Mouse (Mus musculus): ENCODE data around the gene Kcnip2. TPM values are rescaled to one million over a fixed set of nuclear protein-coding genes. Genes with fewer than 3 reads are reported as not detected.

Kcnip2 gene
- polyA plus RNA-seq, 1 experiment from 2014 or later, result 3.9 TPM

DNA sequence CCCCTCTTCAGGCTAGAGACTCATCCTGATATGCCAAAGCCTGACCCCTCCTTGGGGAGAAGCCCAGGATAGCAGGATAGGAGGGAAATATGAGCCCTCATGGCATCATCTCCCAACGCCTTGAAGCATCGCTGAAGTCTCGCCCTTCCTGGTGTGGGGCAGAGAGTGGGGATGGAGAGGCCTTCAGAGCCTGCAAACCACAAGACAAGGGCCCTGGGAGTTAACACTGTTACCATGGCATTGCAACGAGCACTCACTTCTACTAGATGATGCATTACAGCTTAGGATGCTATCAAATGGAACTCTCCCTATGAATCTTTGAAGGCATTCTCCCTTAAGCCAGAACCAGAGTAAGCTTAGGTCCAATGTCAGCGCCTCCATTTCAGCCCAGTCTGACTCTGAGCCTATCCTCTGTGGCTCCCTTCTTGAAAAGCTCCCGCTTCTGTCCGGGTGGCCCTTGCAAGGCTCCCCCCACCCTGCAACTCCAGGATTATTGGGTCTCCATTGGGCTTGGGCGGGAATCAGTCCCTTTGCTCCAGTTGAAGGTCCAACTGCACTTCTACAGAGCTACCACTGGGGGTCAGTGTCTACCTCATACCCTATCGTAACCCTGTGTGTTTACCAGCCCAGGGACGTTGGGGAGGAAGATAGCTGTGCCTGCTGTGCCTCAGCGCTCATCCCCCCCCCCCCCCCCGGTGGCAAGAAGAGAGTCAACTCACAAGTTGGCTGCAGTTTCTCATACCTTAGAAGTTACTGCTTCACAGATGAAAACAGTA, 11.1 kb downstream of the Kcnip2 start:
- Histone ChIP-seq H3K36me3 (ENCODE audit: control insufficient read depth, insufficient read depth, low read length) (no peaks in the 10 kb centered on the region), H3K27ac (replicated peaks; ENCODE audit: low read depth, low read length) (no peak overlapping the region), H3K9me3 (ENCODE audit: control insufficient read depth, low read length) (no peaks in the 10 kb centered on the region), H3K4me3 (replicated peaks; ENCODE audit: low read depth, low read length) (no peak overlapping the region), H3K9ac (replicated peaks; ENCODE audit: low read length) (no peak overlapping the region), H3K27me3 (ENCODE audit: control insufficient read depth, insufficient read depth, low read length) (no peaks in the 10 kb centered on the region), H3K4me2 (ENCODE audit: low read length) (no peak overlapping the region), H3K4me1 (ENCODE audit: control insufficient read depth, insufficient read depth, low read length) (no peaks in the 10 kb centered on the region)
- peak; percentile 72 for DNase-seq
- no peak for ATAC-seq (ENCODE audit: low FRiP score, low TSS enrichment)
- WGBS, result 22% methylated on average over 12 of the region's 12 CpGs

GRCm38 (mm10) chr19:45803408-45803807, 12.5 kb downstream of the Kcnip2 start:
- Histone ChIP-seq H3K9me3 (ENCODE audit: control insufficient read depth, low read length) (no peaks in the 10 kb centered on the region), H3K36me3 (ENCODE audit: control insufficient read depth, insufficient read depth, low read length) (no peaks in the 10 kb centered on the region), H3K4me3 (replicated peaks; ENCODE audit: low read depth, low read length) (no peak overlapping the region), H3K9ac (replicated peaks; ENCODE audit: low read length) (no peak overlapping the region), H3K27me3 (ENCODE audit: control insufficient read depth, insufficient read depth, low read length) (no peaks in the 10 kb centered on the region), H3K4me2 (ENCODE audit: low read length) (no peak overlapping the region), H3K4me1 (ENCODE audit: control insufficient read depth, insufficient read depth, low read length) (no peaks in the 10 kb centered on the region), H3K27ac (replicated peaks; ENCODE audit: low read depth, low read length) (no peak overlapping the region)
- DNase-seq (no peak), ATAC-seq (ENCODE audit: low FRiP score, low TSS enrichment) (no peak)
- 42% methylated on average over 4 of the region's 4 CpGs for whole genome bisulfite sequencing

GRCm38 (mm10) chr19:45802702-45803101, 13.2 kb downstream of the Kcnip2 start:
- Histone ChIP-seq H3K4me3 (replicated peaks; ENCODE audit: low read depth, low read length) (no peak overlapping the region), H3K9me3 (ENCODE audit: control insufficient read depth, low read length) (no peaks in the 10 kb centered on the region), H3K27me3 (ENCODE audit: control insufficient read depth, insufficient read depth, low read length) (no peaks in the 10 kb centered on the region), H3K9ac (replicated peaks; ENCODE audit: low read length) (no peak overlapping the region), H3K27ac (replicated peaks; ENCODE audit: low read depth, low read length) (no peak overlapping the region), H3K36me3 (ENCODE audit: control insufficient read depth, insufficient read depth, low read length) (no peaks in the 10 kb centered on the region), H3K4me1 (ENCODE audit: control insufficient read depth, insufficient read depth, low read length) (no peaks in the 10 kb centered on the region), H3K4me2 (ENCODE audit: low read length) (no peak overlapping the region)
- DNase-seq (no peak), ATAC-seq (ENCODE audit: low FRiP score, low TSS enrichment) (no peak)
- WGBS, result 67% methylated on average over 4 of the region's 4 CpGs

- H3K27me3 ChIP-seq (ENCODE audit: control insufficient read depth, insufficient read depth, low read length), result no peaks in the 10 kb centered on the region
- H3K4me3 ChIP-seq (replicated peaks; ENCODE audit: low read depth, low read length), result no peak overlapping the region
- H3K36me3 ChIP-seq (ENCODE audit: control insufficient read depth, insufficient read depth, low read length), result no peaks in the 10 kb centered on the region
- H3K9me3 ChIP-seq (ENCODE audit: control insufficient read depth, low read length), result no peaks in the 10 kb centered on the region
- DNase-seq (no peak), ATAC-seq (ENCODE audit: low FRiP score, low TSS enrichment) (no peak)
- WGBS, result 77% methylated on average over 15 of the region's 15 CpGs
- no peak overlapping the region for H3K4me2 ChIP-seq (ENCODE audit: low read length)
- H3K4me1 ChIP-seq (ENCODE audit: control insufficient read depth, insufficient read depth, low read length), result no peaks in the 10 kb centered on the region
- H3K27ac ChIP-seq (replicated peaks; ENCODE audit: low read depth, low read length), result no peak overlapping the region
- no peak overlapping the region for H3K9ac ChIP-seq (replicated peaks; ENCODE audit: low read length)
Measured at GRCm38 (mm10) chr19:45796879-45797278, 19.0 kb downstream of the Kcnip2 start.

DNA sequence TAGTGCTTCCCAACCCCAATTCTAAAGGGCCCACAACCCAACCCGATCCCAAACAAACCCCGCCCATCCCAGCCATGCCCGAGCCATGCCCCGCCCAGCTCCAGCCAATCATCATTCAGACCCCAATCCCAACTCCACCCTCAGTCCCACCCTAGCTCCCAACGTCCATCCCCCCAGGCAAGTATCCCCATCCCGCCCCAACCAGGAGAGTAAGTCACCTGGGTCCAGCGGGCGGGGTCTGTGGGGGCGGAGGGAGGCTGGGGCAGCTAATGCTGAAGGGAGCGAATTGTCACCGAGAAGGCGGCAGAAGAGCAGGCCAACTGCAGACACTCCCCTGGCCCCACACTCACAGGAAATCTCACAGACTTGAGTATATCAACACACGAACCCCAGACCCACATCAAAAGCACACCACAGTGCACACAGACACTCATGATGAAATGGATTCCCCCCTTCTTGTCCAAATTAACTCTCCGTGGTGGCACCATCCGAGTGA, 19.8 kb downstream of the Kcnip2 start:
- Histone ChIP-seq H3K36me3 (ENCODE audit: control insufficient read depth, insufficient read depth, low read length) (no peaks in the 10 kb centered on the region), H3K4me2 (ENCODE audit: low read length) (peak overlapping the region; percentile 27), H3K4me3 (replicated peaks; ENCODE audit: low read depth, low read length) (no peak overlapping the region), H3K9me3 (ENCODE audit: control insufficient read depth, low read length) (no peaks in the 10 kb centered on the region), H3K4me1 (ENCODE audit: control insufficient read depth, insufficient read depth, low read length) (no peaks in the 10 kb centered on the region), H3K9ac (replicated peaks; ENCODE audit: low read length) (0 out of 2 replicates have a peak overlapping the region, but pooled peaks have one; percentile 20), H3K27me3 (ENCODE audit: control insufficient read depth, insufficient read depth, low read length) (no peaks in the 10 kb centered on the region), H3K27ac (replicated peaks; ENCODE audit: low read depth, low read length) (no peak overlapping the region)
- 10% methylated on average over 15 of the region's 15 CpGs for WGBS
- ATAC-seq (ENCODE audit: low FRiP score, low TSS enrichment) (no peak), DNase-seq (no peak)

DNA sequence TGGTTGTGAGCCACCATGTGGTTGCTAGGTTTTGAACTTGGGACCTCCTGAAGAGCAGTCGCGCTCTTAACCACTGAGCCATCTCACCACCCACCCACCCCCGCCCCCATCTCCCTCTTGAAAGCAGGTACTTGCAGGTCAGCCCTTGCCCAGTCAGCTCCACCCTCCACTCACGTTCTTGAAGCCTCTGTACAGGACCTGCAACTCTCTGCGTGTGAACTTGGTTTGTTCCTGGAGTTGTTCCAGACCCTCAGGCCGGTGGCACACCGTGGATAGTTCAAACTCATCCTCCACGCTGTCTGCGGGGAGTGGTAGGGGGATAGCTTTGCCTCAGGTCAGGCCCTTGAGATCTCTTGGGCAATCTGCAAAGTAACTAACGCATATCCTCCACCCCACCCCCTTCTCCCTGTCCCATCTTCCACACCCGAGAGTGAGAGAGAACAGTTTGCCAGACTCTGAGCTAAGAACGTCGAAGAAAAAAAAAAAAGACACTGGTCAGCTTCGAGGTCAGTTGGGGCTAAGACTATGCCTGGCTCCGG, 20.4 kb downstream of the Kcnip2 start:
- H3K9me3 ChIP-seq (ENCODE audit: control insufficient read depth, low read length), result no peaks in the 10 kb centered on the region
- H3K4me3 ChIP-seq (replicated peaks; ENCODE audit: low read depth, low read length), result no peak overlapping the region
- H3K4me2 ChIP-seq (ENCODE audit: low read length), result no peak overlapping the region
- H3K27me3 ChIP-seq (ENCODE audit: control insufficient read depth, insufficient read depth, low read length), result no peaks in the 10 kb centered on the region
- H3K27ac ChIP-seq (replicated peaks; ENCODE audit: low read depth, low read length), result no peak overlapping the region
- WGBS, result 34% methylated on average over 15 of the region's 15 CpGs
- H3K36me3 ChIP-seq (ENCODE audit: control insufficient read depth, insufficient read depth, low read length), result no peaks in the 10 kb centered on the region
- no peaks in the 10 kb centered on the region for H3K4me1 ChIP-seq (ENCODE audit: control insufficient read depth, insufficient read depth, low read length)
- no peak overlapping the region for H3K9ac ChIP-seq (replicated peaks; ENCODE audit: low read length)
- no peak for ATAC-seq (ENCODE audit: low FRiP score, low TSS enrichment)
- no peak for DNase-seq

DNA sequence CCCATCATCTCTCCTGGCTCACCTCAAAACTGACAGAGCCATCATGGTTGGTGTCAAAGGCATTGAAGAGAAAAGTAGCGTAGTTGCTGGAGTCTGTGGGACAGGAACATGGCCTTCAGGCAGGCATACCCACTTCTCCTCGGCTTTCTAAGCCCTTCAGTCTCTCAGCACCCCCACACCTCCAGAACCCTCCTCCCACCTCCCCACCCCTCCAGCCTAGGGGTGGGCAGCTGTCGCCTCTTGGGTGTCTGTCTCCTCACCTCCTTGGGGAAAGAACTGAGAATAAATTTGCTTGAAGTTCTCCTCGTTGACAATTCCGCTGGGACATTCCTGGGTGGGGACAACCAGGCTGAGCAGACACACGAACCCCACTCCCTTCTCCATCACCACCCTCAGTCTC, 21.1 kb downstream of the Kcnip2 start:
- no peak for DNase-seq
- Histone ChIP-seq H3K4me1 (ENCODE audit: control insufficient read depth, insufficient read depth, low read length) (no peaks in the 10 kb centered on the region), H3K9ac (replicated peaks; ENCODE audit: low read length) (no peak overlapping the region), H3K9me3 (ENCODE audit: control insufficient read depth, low read length) (no peaks in the 10 kb centered on the region), H3K27ac (replicated peaks; ENCODE audit: low read depth, low read length) (no peak overlapping the region), H3K4me3 (replicated peaks; ENCODE audit: low read depth, low read length) (no peak overlapping the region), H3K27me3 (ENCODE audit: control insufficient read depth, insufficient read depth, low read length) (no peaks in the 10 kb centered on the region), H3K4me2 (ENCODE audit: low read length) (no peak overlapping the region), H3K36me3 (ENCODE audit: control insufficient read depth, insufficient read depth, low read length) (no peaks in the 10 kb centered on the region)
- no peak for ATAC-seq (ENCODE audit: low FRiP score, low TSS enrichment)
- WGBS, result 80% methylated on average over 6 of the region's 6 CpGs

DNA sequence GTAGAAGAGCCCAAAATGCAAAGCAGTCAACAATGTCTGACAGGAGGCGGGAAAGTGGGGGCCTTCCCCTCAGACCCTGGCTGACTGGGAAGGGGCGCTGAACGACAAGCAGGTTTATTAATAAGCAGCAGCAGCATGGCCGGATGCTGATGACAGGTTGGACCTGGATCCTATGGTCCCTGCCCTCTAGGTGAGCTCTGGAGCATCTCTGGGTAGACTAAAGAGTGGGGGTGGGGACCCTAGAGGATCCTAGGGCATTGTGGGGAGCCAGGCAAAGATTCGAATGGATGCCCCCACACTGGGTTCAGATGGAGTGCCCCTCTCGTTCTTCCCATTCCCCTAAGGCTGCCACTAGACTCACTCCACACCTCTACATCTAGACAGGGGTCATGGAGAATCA, 23.5 kb downstream of the Kcnip2 start:
- Histone ChIP-seq H3K4me1 (ENCODE audit: control insufficient read depth, insufficient read depth, low read length) (no peaks in the 10 kb centered on the region), H3K4me2 (ENCODE audit: low read length) (no peak overlapping the region), H3K36me3 (ENCODE audit: control insufficient read depth, insufficient read depth, low read length) (no peaks in the 10 kb centered on the region), H3K27me3 (ENCODE audit: control insufficient read depth, insufficient read depth, low read length) (no peaks in the 10 kb centered on the region), H3K27ac (replicated peaks; ENCODE audit: low read depth, low read length) (no peak overlapping the region), H3K9me3 (ENCODE audit: control insufficient read depth, low read length) (no peaks in the 10 kb centered on the region), H3K4me3 (replicated peaks; ENCODE audit: low read depth, low read length) (no peak overlapping the region), H3K9ac (replicated peaks; ENCODE audit: low read length) (no peak overlapping the region)
- WGBS, result 88% methylated on average over 6 of the region's 6 CpGs
- no peak for ATAC-seq (ENCODE audit: low FRiP score, low TSS enrichment)
- no peak for DNase-seq

Data from midbrain, embryonic 14.5 days (tissue).